ENCODE assay signal across 23 mouse cellular contexts in the genomic region with DNA sequence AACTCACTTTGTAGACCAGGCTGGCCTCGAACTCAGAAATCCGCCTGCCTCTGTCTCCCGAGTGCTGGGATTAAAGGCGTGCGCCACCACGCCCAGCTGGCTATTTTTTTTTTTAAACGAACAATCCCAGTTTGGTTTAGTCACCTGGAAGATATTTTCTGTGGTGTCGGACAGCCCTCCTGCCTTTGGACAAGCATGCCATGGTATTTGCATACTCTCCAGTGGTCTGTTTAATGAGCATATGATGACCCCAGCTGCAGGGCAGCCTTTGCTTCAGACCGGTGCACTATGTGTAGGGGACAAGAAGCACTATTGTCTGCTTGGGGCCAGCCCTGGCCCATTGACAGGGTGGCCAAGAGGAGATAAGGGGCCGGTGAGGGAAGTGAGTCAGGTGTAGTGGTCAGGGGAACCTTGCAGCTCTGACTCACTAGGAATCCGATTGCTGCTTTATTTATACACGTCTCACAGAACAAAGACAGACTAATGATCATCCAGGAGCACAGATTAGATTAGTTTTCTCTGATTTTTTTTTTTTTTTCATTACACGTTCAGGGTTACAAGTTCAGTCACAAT. TPM values are rescaled to one million over a fixed set of nuclear protein-coding genes. Genes with fewer than 3 reads are reported as not detected.
A peak's percentile ranks its signal among the peaks of the same experiment; 100 is the strongest.
DNase-seq lines count a peak whose midpoint lies in the region; ATAC-seq and TF ChIP-seq lines count a peak whose summit lies in the region.
"Had no signal": no experiment of that assay in that cellular context is flagged by ENCODE, and none has a peak within 500 bp of the region (broad histone marks: within the 10 kb centered on the region; RNA-seq: fewer than 3 reads in every experiment).

No protein-coding gene starts in this region.

- no peak overlapping the region for H3K27ac ChIP-seq in midbrain, embryonic 11.5 days (ENCODE audit: low read depth, low read length)
- H3K27ac ChIP-seq in midbrain, embryonic 15.5 days, result no peak overlapping the region
- H3K27ac ChIP-seq in intestine, postnatal 0 days (ENCODE audit: low read depth, low read length), result no peak overlapping the region
- 0 out of 2 replicates have a peak overlapping the region, but pooled peaks have one; percentile 45 for H3K27ac ChIP-seq in stomach, postnatal 0 days (replicated peaks)
- H3K27ac ChIP-seq: embryonic facial prominence, embryonic 12.5 days; forebrain, embryonic 15.5 days; heart, adult 2 months; heart, embryonic 15.5 days; hindbrain, embryonic 14.5 days had no signal

- H3K4me2 ChIP-seq in midbrain, embryonic 11.5 days, result no peak overlapping the region
- H3K4me2 ChIP-seq in midbrain, embryonic 15.5 days, result no peak overlapping the region
- no peak overlapping the region for H3K4me2 ChIP-seq in intestine, postnatal 0 days (replicated peaks; ENCODE audit: low read depth)
- no peak overlapping the region for H3K4me2 ChIP-seq in stomach, postnatal 0 days (replicated peaks; ENCODE audit: low read depth)
- H3K4me2 ChIP-seq: embryonic facial prominence, embryonic 12.5 days; forebrain, embryonic 15.5 days; heart, embryonic 11.5 days; heart, embryonic 15.5 days; hindbrain, embryonic 14.5 days had no signal

- DNase-seq in midbrain, embryonic 11.5 days (ENCODE audit: low spot score, missing footprints), result peak; percentile 62
- DNase-seq in stomach, postnatal 0 days (ENCODE audit: low spot score), result peak; percentile 74
- DNase-seq in left cerebral cortex, postnatal 4 days, result no peak
- DNase-seq in gastrocnemius, postnatal 36 days, result no peak
- DNase-seq: adrenal gland, postnatal 10 days; cerebellum, adult 11-12 months; cerebellum, adult 9-10 months; cerebellum, postnatal 25 days; heart, adult 2 months; heart, postnatal 14 days had no signal

- intact Hi-C loops in left cerebral cortex, postnatal 4 days (cut with DNase I), result no loop called here
- intact Hi-C loops in gastrocnemius, postnatal 36 days (cut with DNase I), result no loop called here

- TF ChIP-seq CTCF in C2C12 (IDR thresholded peaks at IDR 0.05; ENCODE audit: control insufficient read depth, insufficient read depth, insufficient read length), result no peak
- TF ChIP-seq CTCF in intestine, postnatal 0 days (IDR thresholded peaks at IDR 0.05; ENCODE audit: low read depth), result no peak
- no peak for TF ChIP-seq CTCF in stomach, postnatal 0 days (IDR thresholded peaks at IDR 0.05; ENCODE audit: low read depth)

- no peaks in the 10 kb centered on the region for H3K79me2 ChIP-seq in C2C12 (ENCODE audit: control insufficient read depth, insufficient read depth)

- H3K36me3 ChIP-seq in midbrain, embryonic 11.5 days (ENCODE audit: control insufficient read depth, insufficient read depth, low read length), result no peaks in the 10 kb centered on the region
- H3K36me3 ChIP-seq in midbrain, embryonic 15.5 days (replicated peaks), result no peaks in the 10 kb centered on the region
- H3K36me3 ChIP-seq in C2C12 (ENCODE audit: control insufficient read depth, insufficient read depth), result no peaks in the 10 kb centered on the region
- H3K36me3 ChIP-seq in intestine, postnatal 0 days (ENCODE audit: control insufficient read depth, insufficient read depth), result no peaks in the 10 kb centered on the region
- no peaks in the 10 kb centered on the region for H3K36me3 ChIP-seq in stomach, postnatal 0 days (ENCODE audit: control insufficient read depth, insufficient read depth, low read length)
- H3K36me3 ChIP-seq: embryonic facial prominence, embryonic 12.5 days; forebrain, embryonic 15.5 days; heart, embryonic 15.5 days had no signal

- H3K4me3 ChIP-seq in midbrain, embryonic 11.5 days (ENCODE audit: low read depth, low read length), result no peak overlapping the region
- no peak overlapping the region for H3K4me3 ChIP-seq in midbrain, embryonic 15.5 days
- H3K4me3 ChIP-seq in C2C12 (ENCODE audit: insufficient read depth, poor library complexity, severe bottlenecking), result no peak overlapping the region
- H3K4me3 ChIP-seq in intestine, postnatal 0 days (ENCODE audit: low read depth, low read length), result no peak overlapping the region
- no peak overlapping the region for H3K4me3 ChIP-seq in stomach, postnatal 0 days (ENCODE audit: low read depth, low read length)
- H3K4me3 ChIP-seq: embryonic facial prominence, embryonic 12.5 days; forebrain, embryonic 15.5 days; heart, adult 2 months; heart, embryonic 15.5 days had no signal

- WGBS in midbrain, embryonic 11.5 days, result 80% methylated on average over 13 of the region's 13 CpGs
- WGBS in midbrain, embryonic 15.5 days, result 77% methylated on average over 13 of the region's 13 CpGs
- WGBS in intestine, postnatal 0 days, result 49% methylated on average over 10 of the region's 13 CpGs
- WGBS in stomach, postnatal 0 days, result 57% methylated on average over 11 of the region's 13 CpGs

- H3K27me3 ChIP-seq in midbrain, embryonic 11.5 days (ENCODE audit: control insufficient read depth, insufficient read depth, low read length), result no peaks in the 10 kb centered on the region
- H3K27me3 ChIP-seq in midbrain, embryonic 15.5 days (replicated peaks), result no peaks in the 10 kb centered on the region
- no peaks in the 10 kb centered on the region for H3K27me3 ChIP-seq in C2C12 (ENCODE audit: control insufficient read depth, insufficient read depth, insufficient read length)
- no peaks in the 10 kb centered on the region for H3K27me3 ChIP-seq in intestine, postnatal 0 days (replicated peaks; ENCODE audit: control insufficient read depth, insufficient read depth, low read length)
- H3K27me3 ChIP-seq in stomach, postnatal 0 days (ENCODE audit: control insufficient read depth, insufficient read depth, low read length), result no peaks in the 10 kb centered on the region
- H3K27me3 ChIP-seq: embryonic facial prominence, embryonic 12.5 days; forebrain, embryonic 15.5 days; heart, embryonic 15.5 days had no signal

- no peaks in the 10 kb centered on the region for H3K79me3 ChIP-seq in C2C12 (ENCODE audit: low read depth)

- H3K9me3 ChIP-seq in midbrain, embryonic 11.5 days (ENCODE audit: control insufficient read depth, low read length), result no peaks in the 10 kb centered on the region
- H3K9me3 ChIP-seq in midbrain, embryonic 15.5 days, result no peaks in the 10 kb centered on the region
- H3K9me3 ChIP-seq in intestine, postnatal 0 days (ENCODE audit: control insufficient read depth), result no peaks in the 10 kb centered on the region
- H3K9me3 ChIP-seq in stomach, postnatal 0 days (ENCODE audit: control insufficient read depth, low read length), result no peaks in the 10 kb centered on the region
- H3K9me3 ChIP-seq: embryonic facial prominence, embryonic 12.5 days; forebrain, embryonic 15.5 days; heart, embryonic 15.5 days had no signal

- ATAC-seq in midbrain, embryonic 11.5 days (ENCODE audit: low FRiP score), result no peak
- no peak for ATAC-seq in midbrain, embryonic 15.5 days (replicated peaks)
- peak; percentile 49 for ATAC-seq in intestine, postnatal 0 days
- ATAC-seq in stomach, postnatal 0 days (ENCODE audit: low FRiP score, low TSS enrichment), result peak; percentile 81
- ATAC-seq: forebrain, embryonic 15.5 days had no signal

- H3K9ac ChIP-seq in midbrain, embryonic 11.5 days (ENCODE audit: low read length), result no peak overlapping the region
- no peak overlapping the region for H3K9ac ChIP-seq in midbrain, embryonic 15.5 days
- H3K9ac ChIP-seq in intestine, postnatal 0 days (ENCODE audit: low read depth, low read length), result no peak overlapping the region
- no peak overlapping the region for H3K9ac ChIP-seq in stomach, postnatal 0 days (ENCODE audit: low read length)
- H3K9ac ChIP-seq: embryonic facial prominence, embryonic 12.5 days; forebrain, embryonic 15.5 days; heart, embryonic 15.5 days; hindbrain, embryonic 14.5 days had no signal

- H3K4me1 ChIP-seq in midbrain, embryonic 11.5 days (ENCODE audit: control insufficient read depth, insufficient read depth, low read length), result no peaks in the 10 kb centered on the region; the same call in 1 of the 2 replicates
- H3K4me1 ChIP-seq in midbrain, embryonic 15.5 days, result peaks cover 9% of the 10 kb centered on the region
- H3K4me1 ChIP-seq in intestine, postnatal 0 days (replicated peaks; ENCODE audit: control insufficient read depth, insufficient read depth, low read length), result no peaks in the 10 kb centered on the region
- no peaks in the 10 kb centered on the region for H3K4me1 ChIP-seq in stomach, postnatal 0 days (replicated peaks; ENCODE audit: control insufficient read depth, insufficient read depth)
- H3K4me1 ChIP-seq: embryonic facial prominence, embryonic 12.5 days had no signal

- H3ac ChIP-seq in C2C12 (ENCODE audit: control insufficient read depth, insufficient read length, low read depth), result no peak overlapping the region

- TF ChIP-seq EP300 in stomach, postnatal 0 days (optimal IDR thresholded peaks at IDR 0.05), result no peak

RNA-seq across cellular contexts. Expression of gene Echs1, which starts 5.1 kb away (rescaled TPM):
- 163 and 178 TPM in 2 replicates for polyA plus RNA-seq in midbrain, embryonic 11.5 days (2014; fragmentation: Nextera tagmentation; extraction: Ambion mirVana)
- polyA plus RNA-seq in midbrain, embryonic 15.5 days (2015; fragmentation: Nextera tagmentation; extraction: Ambion mirVana), result 107 and 108 TPM in 2 replicates
- 149 TPM for polyA plus RNA-seq in C2C12 (2012; fragmentation: generic; extraction: Trizol)
- polyA plus RNA-seq in intestine, postnatal 0 days (2015; fragmentation: Nextera tagmentation; extraction: Ambion mirVana), result 153 and 161 TPM in 2 replicates
- polyA plus RNA-seq in stomach, postnatal 0 days (2015; fragmentation: Nextera tagmentation; extraction: Ambion mirVana), result 139 and 143 TPM in 2 replicates
- total RNA-seq in left cerebral cortex, postnatal 4 days (2021), result 10 to 100 TPM; 55.1 to 59.6 TPM
- total RNA-seq in gastrocnemius, postnatal 36 days (2021), result 100 to 1,000 TPM; 105 to 146 TPM

RNA-seq across cellular contexts. Expression of gene Paox, which starts 5.8 kb away (rescaled TPM):
- polyA plus RNA-seq in midbrain, embryonic 11.5 days (2014; fragmentation: Nextera tagmentation; extraction: Ambion mirVana), result 12.1 and 14.7 TPM in 2 replicates
- polyA plus RNA-seq in midbrain, embryonic 15.5 days (2015; fragmentation: Nextera tagmentation; extraction: Ambion mirVana), result 7.4 and 7.5 TPM in 2 replicates
- 10.1 TPM for polyA plus RNA-seq in C2C12 (2012; fragmentation: generic; extraction: Trizol)
- polyA plus RNA-seq in intestine, postnatal 0 days (2015; fragmentation: Nextera tagmentation; extraction: Ambion mirVana), result 25.8 and 28.5 TPM in 2 replicates
- polyA plus RNA-seq in stomach, postnatal 0 days (2015; fragmentation: Nextera tagmentation; extraction: Ambion mirVana), result 27.7 and 27.8 TPM in 2 replicates
- 1 to 10 TPM; 6.1 to 6.8 TPM for total RNA-seq in left cerebral cortex, postnatal 4 days (2021)
- total RNA-seq in gastrocnemius, postnatal 36 days (2021), result 1 to 10 TPM; 3.1 to 3.7 TPM

RNA-seq across cellular contexts. Expression of gene Mtg1, which starts 15.9 kb away (rescaled TPM):
- polyA plus RNA-seq in midbrain, embryonic 11.5 days (2014; fragmentation: Nextera tagmentation; extraction: Ambion mirVana), result 21.4 and 31.2 TPM in 2 replicates
- 32.4 and 34.8 TPM in 2 replicates for polyA plus RNA-seq in midbrain, embryonic 15.5 days (2015; fragmentation: Nextera tagmentation; extraction: Ambion mirVana)
- 16.9 TPM for polyA plus RNA-seq in C2C12 (2012; fragmentation: generic; extraction: Trizol)
- 15.7 and 17.1 TPM in 2 replicates for polyA plus RNA-seq in intestine, postnatal 0 days (2015; fragmentation: Nextera tagmentation; extraction: Ambion mirVana)
- 19.8 and 20.6 TPM in 2 replicates for polyA plus RNA-seq in stomach, postnatal 0 days (2015; fragmentation: Nextera tagmentation; extraction: Ambion mirVana)
- total RNA-seq in left cerebral cortex, postnatal 4 days (2021), result 10 to 100 TPM; 24.7 to 27.3 TPM
- total RNA-seq in gastrocnemius, postnatal 36 days (2021), result 10 to 100 TPM; 24.4 to 25.2 TPM

RNA-seq across cellular contexts. Expression of gene Fuom, which starts 19.2 kb away (rescaled TPM):
- 13.5 and 13.8 TPM in 2 replicates for polyA plus RNA-seq in midbrain, embryonic 11.5 days (2014; fragmentation: Nextera tagmentation; extraction: Ambion mirVana)
- 33.7 and 34.1 TPM in 2 replicates for polyA plus RNA-seq in midbrain, embryonic 15.5 days (2015; fragmentation: Nextera tagmentation; extraction: Ambion mirVana)
- polyA plus RNA-seq in C2C12 (2012; fragmentation: generic; extraction: Trizol), result 21.5 TPM
- 138 and 139 TPM in 2 replicates for polyA plus RNA-seq in intestine, postnatal 0 days (2015; fragmentation: Nextera tagmentation; extraction: Ambion mirVana)
- polyA plus RNA-seq in stomach, postnatal 0 days (2015; fragmentation: Nextera tagmentation; extraction: Ambion mirVana), result 41.2 and 44.5 TPM in 2 replicates
- 10 to 100 TPM; 10.4 to 15.3 TPM for total RNA-seq in left cerebral cortex, postnatal 4 days (2021)
- 10 to 100 TPM; 38.9 to 42.5 TPM for total RNA-seq in gastrocnemius, postnatal 36 days (2021)

RNA-seq across cellular contexts. Expression of gene Prap1, which starts 28.2 kb away (rescaled TPM):
- polyA plus RNA-seq in midbrain, embryonic 11.5 days (2014; fragmentation: Nextera tagmentation; extraction: Ambion mirVana), result not detected in 2 replicates
- not detected in 2 replicates for polyA plus RNA-seq in midbrain, embryonic 15.5 days (2015; fragmentation: Nextera tagmentation; extraction: Ambion mirVana)
- not detected for polyA plus RNA-seq in C2C12 (2012; fragmentation: generic; extraction: Trizol)
- polyA plus RNA-seq in intestine, postnatal 0 days (2015; fragmentation: Nextera tagmentation; extraction: Ambion mirVana), result 4,234 and 4,267 TPM in 2 replicates
- polyA plus RNA-seq in stomach, postnatal 0 days (2015; fragmentation: Nextera tagmentation; extraction: Ambion mirVana), result 24.4 and 45.2 TPM in 2 replicates
- not detected for total RNA-seq in left cerebral cortex, postnatal 4 days (2021)
- total RNA-seq in gastrocnemius, postnatal 36 days (2021), result not detected
- total RNA-seq: adrenal gland, postnatal 10 days; gastrocnemius, adult 8-10 months; gastrocnemius, postnatal 4 days; heart, adult 2 months; heart, postnatal 14 days; hematopoietic stem cell, adult 5-6 weeks had no signal
- polyA plus RNA-seq: cortical plate, adult 2 months; embryonic facial prominence, embryonic 12.5 days; forebrain, embryonic 11.5 days; forebrain, embryonic 15.5 days; heart, embryonic 11.5 days; hindbrain, embryonic 14.5 days had no signal

Comparison
In these comparisons a context has a peak if more than half of its experiments do, and no peak if none do; other contexts are left out.
1. ATAC-seq: peak in intestine, postnatal 0 days (single experiment) and stomach, postnatal 0 days (single experiment); none in midbrain, embryonic 11.5 days (single experiment) and midbrain, embryonic 15.5 days (single experiment).
2. DNase-seq: peak in midbrain, embryonic 11.5 days (single experiment) and stomach, postnatal 0 days (single experiment); none in left cerebral cortex, postnatal 4 days (single experiment) and gastrocnemius, postnatal 36 days (0 of 2).